Mouse (Mus musculus) neural tube, embryonic 14.5 days (tissue): Measurements from ENCODE around the gene Dhdh. TPM values are rescaled to one million over a fixed set of nuclear protein-coding genes. Genes with fewer than 3 reads are reported as not detected.
"Not testable (repeated sequence)": the region's sequence is repeated elsewhere in the genome, so short reads cannot be mapped to it uniquely, and the experiment has no call there.

ENCODE experiments used
- ATAC-seq: fragments of 200-750 bp; cut with Nextera tagmentation; 2 replicates; pipeline ENCODE4 v1.8.0; 2017; ENCODE audit warnings: low read depth, mild to moderate bottlenecking, moderate TSS enrichment, moderate library complexity
- H3K27ac ChIP-seq: fragments of 300-500 bp; sonication (generic); 2 replicates; pipeline ENCODE4 v1.5.1; 2014; ENCODE audit warnings: low read depth, mild to moderate bottlenecking, control low read depth, low read length, moderate library complexity, mixed read lengths
- H3K27me3 ChIP-seq: fragments of 300-500 bp; sonication (generic); 2 replicates; pipeline ENCODE4 v1.6.1; 2014; ENCODE audit warnings: low read length; ENCODE audit not compliant: control insufficient read depth, insufficient read depth
- H3K36me3 ChIP-seq: fragments of 300-500 bp; sonication (generic); 2 replicates; pipeline ENCODE4 v1.6.1; 2014; ENCODE audit warnings: low read length, mixed read lengths; ENCODE audit not compliant: control insufficient read depth, insufficient read depth
- H3K4me1 ChIP-seq: fragments of 300-500 bp; sonication (generic); 2 replicates; pipeline ENCODE4 v1.6.1; 2014; ENCODE audit warnings: low read length; ENCODE audit not compliant: control insufficient read depth, insufficient read depth
- H3K4me2 ChIP-seq: fragments of 300-500 bp; sonication (generic); 2 replicates; pipeline ENCODE4 v1.6.1; 2014; ENCODE audit warnings: mild to moderate bottlenecking, low read depth, low read length, control low read depth
- H3K4me3 ChIP-seq: fragments of 300-500 bp; sonication (generic); 2 replicates; pipeline ENCODE4 v1.5.1; 2014; ENCODE audit warnings: low read depth, low read length, control low read depth, mixed read lengths
- H3K9ac ChIP-seq: fragments of 300-500 bp; sonication (generic); replicated peaks from 2 replicates; pipeline ENCODE4 v1.6.1; 2014; ENCODE audit warnings: low read depth, mild to moderate bottlenecking, control low read depth, low read length, mixed read lengths
- H3K9me3 ChIP-seq: fragments of 300-500 bp; sonication (generic); 2 replicates; pipeline ENCODE4 v1.6.1; 2016; ENCODE audit warnings: low read length; ENCODE audit not compliant: control insufficient read depth
- WGBS: fragments of 180-500 bp; shearing (Covaris S2); extraction: QIAGEN DNeasy Blood & Tissue Kit; methylation state at CpG from one replicate; pipeline ENCODE4 v1.1.7; 2014; 5-methylcytosine and 5-hydroxymethylcytosine counted together
- polyA plus RNA-seq: library from polyadenylated mRNA; unstranded; fragments of >200 nt; fragmentation: Nextera tagmentation; extraction: Ambion mirVana; gene quantifications from 2 replicates; pipeline ENCODE4 v1.2.1, GENCODE M21; 2014

Gene Dhdh
- 4.0 and 4.6 TPM in 2 replicates for polyA plus RNA-seq

- Histone ChIP-seq H3K27me3 (no peaks in the 10 kb centered on the region), H3K4me3 (peak within 1 kb of the TSS; percentile 31), H3K4me2 (peak within 1 kb of the TSS; percentile 53), H3K36me3 (0 out of 2 replicates have a peak, but pooled peaks cover 9% of the 10 kb centered on the region), H3K9me3 (no peaks in the 10 kb centered on the region), H3K9ac (peak within 1 kb of the TSS; percentile 44), H3K27ac (peak within 1 kb of the TSS; percentile 74), H3K4me1 (peaks cover 4% of the 10 kb centered on the region; the same call in 1 of the 2 replicates)
- peak; percentile 50 for ATAC-seq
- 9% methylated on average over 38 of the region's 38 CpGs for WGBS
Measured at GRCm38 (mm10) chr7:45488293-45489204, at the start of gene Dhdh. Gene Dhdh (minus strand): TSS chr7:45488805.

GRCm38 (mm10) chr7:45537602-45538001 is 49.0 kb upstream of the Dhdh start:
- peak overlapping the region; percentile 58 for H3K4me2 ChIP-seq
- H3K27me3 ChIP-seq = no peaks in the 10 kb centered on the region
- no peak overlapping the region for H3K27ac ChIP-seq
- H3K9me3 ChIP-seq = no peaks in the 10 kb centered on the region
- WGBS = 84% methylated on average over 10 of the region's 10 CpGs
- peak overlapping the region; percentile 45 for H3K4me3 ChIP-seq
- no peak; the same call in 1 of the 2 replicates for ATAC-seq
- peak overlapping the region; percentile 46 for H3K9ac ChIP-seq
- H3K4me1 ChIP-seq = 0 out of 2 replicates have a peak, but pooled peaks cover 4% of the 10 kb centered on the region
- no peaks in the 10 kb centered on the region for H3K36me3 ChIP-seq

- H3K9ac ChIP-seq = no peak overlapping the region
- H3K27me3 ChIP-seq = no peaks in the 10 kb centered on the region; the same call in 1 of the 2 replicates
- no peaks in the 10 kb centered on the region for H3K9me3 ChIP-seq
- H3K4me1 ChIP-seq = 0 out of 2 replicates have a peak, but pooled peaks cover 4% of the 10 kb centered on the region
- H3K4me2 ChIP-seq = no peak overlapping the region
- ATAC-seq = no peak
- no peak overlapping the region for H3K27ac ChIP-seq
- 74% methylated on average over 1 of the region's 1 CpGs for WGBS
- H3K4me3 ChIP-seq = no peak overlapping the region
- H3K36me3 ChIP-seq = no peaks in the 10 kb centered on the region
Measured at GRCm38 (mm10) chr7:45535676-45536075, 47.1 kb upstream of the Dhdh start.

- no peaks in the 10 kb centered on the region for H3K36me3 ChIP-seq
- H3K4me3 ChIP-seq = no peak overlapping the region
- ATAC-seq = no peak; the same call in 1 of the 2 replicates
- 70% methylated on average over 2 of the region's 2 CpGs for WGBS
- no peaks in the 10 kb centered on the region for H3K9me3 ChIP-seq
- no peak overlapping the region for H3K4me2 ChIP-seq
- peaks cover under 1% of the 10 kb centered on the region; the same call in 1 of the 2 replicates for H3K4me1 ChIP-seq
- no peak overlapping the region for H3K27ac ChIP-seq
- H3K27me3 ChIP-seq = no peaks in the 10 kb centered on the region; the same call in 1 of the 2 replicates
- H3K9ac ChIP-seq = no peak overlapping the region
Measured at GRCm38 (mm10) chr7:45530643-45531042, 42.0 kb upstream of the Dhdh start.

- Histone ChIP-seq H3K4me3 (no peak overlapping the region), H3K9me3 (no peaks in the 10 kb centered on the region), H3K4me1 (peaks cover 10% of the 10 kb centered on the region; the same call in 1 of the 2 replicates), H3K27ac (no peak overlapping the region), H3K4me2 (no peak overlapping the region), H3K9ac (no peak overlapping the region), H3K27me3 (no peaks in the 10 kb centered on the region; the same call in 1 of the 2 replicates), H3K36me3 (no peaks in the 10 kb centered on the region)
- ATAC-seq = no peak
- WGBS = 22% methylated on average over 6 of the region's 6 CpGs
Measured at GRCm38 (mm10) chr7:45529461-45529860, 40.9 kb upstream of the Dhdh start.

- H3K9ac ChIP-seq, ATAC-seq, H3K4me1 ChIP-seq, H3K4me3 ChIP-seq, H3K4me2 ChIP-seq, H3K27ac ChIP-seq, H3K9me3 ChIP-seq, H3K27me3 ChIP-seq, H3K36me3 ChIP-seq: not testable (repeated sequence)
- 95% methylated on average over 6 of the region's 6 CpGs for WGBS
Measured at GRCm38 (mm10) chr7:45527169-45527568, 38.6 kb upstream of the Dhdh start.

GRCm38 (mm10) chr7:45526474-45527120 is 38.0 kb upstream of the Dhdh start:
- Histone ChIP-seq H3K9me3 (no peaks in the 10 kb centered on the region), H3K27me3 (no peaks in the 10 kb centered on the region), H3K9ac (peak overlapping the region; percentile 33; the same call in 1 of the 2 replicates), H3K4me1 (peaks cover 10% of the 10 kb centered on the region; the same call in 1 of the 2 replicates), H3K4me3 (peak overlapping the region; percentile 64), H3K27ac (peak overlapping the region; percentile 70), H3K36me3 (no peaks in the 10 kb centered on the region), H3K4me2 (peak overlapping the region; percentile 88)
- ATAC-seq = no peak
- 28% methylated on average over 7 of the region's 7 CpGs for WGBS

GRCm38 (mm10) chr7:45525809-45526473 is 37.3 kb upstream of the Dhdh start, which contains the start of the genes Ppp1r15a and Plekha4:
Gene Ppp1r15a (minus strand): TSS chr7:45526268.
Gene Plekha4 (plus strand): TSS chr7:45526330.
- Histone ChIP-seq H3K27me3 (no peaks in the 10 kb centered on the region), H3K27ac (peak within 1 kb of the TSS; percentile 70), H3K36me3 (no peaks in the 10 kb centered on the region), H3K4me1 (peaks cover 10% of the 10 kb centered on the region; the same call in 1 of the 2 replicates), H3K9me3 (no peaks in the 10 kb centered on the region), H3K9ac (peak within 1 kb of the TSS; percentile 73), H3K4me2 (peak within 1 kb of the TSS; percentile 88), H3K4me3 (peak within 1 kb of the TSS; percentile 64)
- ATAC-seq = peak; percentile 77
- under 1% methylated on average over 54 of the region's 54 CpGs for WGBS
